Mouse (Mus musculus): Measurements from ENCODE around the gene Ints5.
"Not testable (repeated sequence)": the region's sequence is repeated elsewhere in the genome, so short reads cannot be mapped to it uniquely, and the experiment has no call there.

Gene Ints5

DNA sequence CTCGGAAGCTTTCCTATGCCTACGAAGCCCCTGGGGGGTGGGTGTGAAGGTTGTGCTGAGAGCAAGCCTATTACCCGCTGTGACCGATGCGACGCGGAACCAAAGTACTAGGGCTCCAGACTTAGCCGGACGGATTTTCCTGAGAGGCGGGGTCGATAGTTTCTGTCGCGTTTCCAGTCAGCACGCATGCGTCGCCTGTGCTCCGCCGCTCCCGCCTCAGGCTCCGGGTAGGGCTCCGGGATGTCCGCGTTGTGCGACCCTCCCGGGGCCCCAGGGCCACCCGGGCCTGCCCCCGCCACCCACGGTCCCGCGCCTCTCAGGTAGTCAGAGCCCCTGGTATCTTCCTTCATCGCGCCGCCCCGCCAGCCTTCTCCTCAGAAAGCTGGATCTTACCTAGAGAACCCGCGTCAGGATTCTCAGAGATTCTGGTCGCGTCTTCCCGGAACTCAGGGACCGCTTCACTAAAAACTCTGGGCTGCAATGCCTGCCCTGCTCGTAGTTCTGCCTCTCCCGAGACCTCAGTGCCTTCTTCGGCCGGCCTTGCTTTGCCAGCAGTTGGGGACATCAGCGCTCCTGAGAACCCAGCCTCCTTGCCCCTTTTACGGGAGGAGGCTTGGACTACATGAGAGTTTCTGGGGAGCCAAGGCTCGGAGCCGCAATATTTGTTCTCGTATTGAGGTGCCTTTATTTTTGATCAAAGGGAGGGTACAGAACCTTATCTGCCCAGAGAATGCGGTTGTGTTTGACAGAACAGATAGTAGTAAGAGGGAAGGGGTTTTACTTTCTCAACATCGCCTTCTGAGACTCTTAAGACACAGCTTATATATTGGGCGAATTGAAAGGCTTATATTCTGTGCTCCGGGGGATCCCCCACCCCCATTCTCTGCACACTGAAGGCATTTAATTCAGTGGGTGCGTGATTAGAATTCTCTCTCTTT is at the start of gene Ints5:
TSS of gene Ints5 (plus strand) at position 177 of the 938 bp plus-strand sequence.
- DNase-seq, result peak; percentile 89 to 90

DNA sequence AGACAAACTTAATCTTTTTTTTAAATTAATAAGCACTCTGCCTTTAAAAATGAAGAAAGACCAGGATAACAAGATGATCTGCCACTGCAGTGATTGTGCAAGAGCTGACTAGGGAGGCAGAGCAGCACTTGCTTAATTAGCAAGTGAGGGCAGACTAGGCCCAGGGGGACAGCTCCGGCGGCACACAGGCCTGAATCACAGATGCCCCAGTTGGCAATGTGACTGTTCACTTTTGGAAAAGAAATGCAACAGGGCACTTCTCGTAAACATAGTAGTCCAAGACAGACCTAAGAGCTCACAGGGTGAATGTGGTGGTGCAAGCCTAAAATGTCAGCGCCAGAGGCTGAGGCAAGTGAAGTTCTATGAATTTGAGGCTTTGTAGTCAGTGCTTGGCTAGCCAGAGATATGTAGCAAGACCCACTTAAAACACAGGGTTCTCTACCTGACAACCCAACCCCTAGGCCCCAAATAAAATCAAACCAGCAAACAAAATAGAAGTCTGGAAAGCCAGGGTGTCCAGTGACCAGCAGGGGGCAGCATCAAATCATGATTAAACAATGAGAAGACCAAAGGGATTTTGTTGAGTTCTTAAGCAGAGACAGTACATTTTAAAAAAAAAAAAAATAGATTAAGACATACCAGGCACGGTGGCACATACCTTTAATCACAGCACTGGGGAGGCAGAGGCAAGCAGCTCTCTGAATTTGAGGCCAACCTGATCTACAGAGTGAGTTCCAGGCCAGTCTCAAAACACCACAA is 48.3 kb upstream of the Ints5 start:
- DNase-seq, result peak; percentile 56 to 82

DNA sequence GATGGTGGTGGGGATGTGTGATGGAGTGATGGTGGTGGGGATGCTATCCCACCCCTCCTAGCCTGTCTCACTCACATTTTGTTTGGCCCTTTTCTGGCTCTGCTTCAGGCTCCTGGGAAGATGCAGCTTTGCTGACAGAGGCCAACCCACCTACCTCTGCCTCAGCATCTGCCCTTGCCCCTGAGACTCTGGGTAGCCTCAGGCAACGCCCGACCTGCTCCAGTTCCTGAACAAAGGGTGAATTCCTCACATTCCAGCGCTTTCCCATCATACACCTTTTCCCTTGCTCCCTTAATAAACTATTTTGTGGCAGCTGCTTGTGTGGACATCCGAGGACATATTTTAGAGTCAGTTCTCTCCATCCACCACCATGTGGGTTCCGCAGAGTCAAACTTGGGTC is 44.4 kb upstream of the Ints5 start:
- no peak for DNase-seq

DNA sequence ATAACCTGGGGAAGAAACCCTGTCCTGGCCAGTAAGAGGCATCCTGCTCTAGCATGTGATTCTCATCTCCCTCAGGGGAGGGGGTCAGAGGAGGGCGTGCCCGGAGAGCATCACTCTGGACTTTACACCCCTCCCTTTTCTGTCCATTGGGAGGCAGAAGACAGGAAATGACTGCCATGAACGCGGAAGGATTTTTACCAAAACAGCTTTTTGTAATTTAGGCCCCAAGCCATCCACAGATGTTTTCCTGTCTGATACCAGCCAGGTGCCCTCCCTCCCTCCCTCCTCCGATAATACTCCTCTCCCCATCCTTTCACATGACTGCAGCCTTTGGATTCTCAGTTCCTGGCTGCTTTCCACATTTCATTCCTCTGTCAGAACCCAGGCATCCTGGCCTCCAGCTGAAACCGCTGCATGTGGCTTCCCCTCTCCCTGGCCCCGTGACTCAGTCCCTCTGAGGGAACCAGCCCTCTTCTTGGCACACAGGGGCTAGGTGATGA is 42.4 kb upstream of the Ints5 start, which contains the start of gene Lrrn4cl:
TSS of gene Lrrn4cl (plus strand) at position 367 of the 500 bp plus-strand sequence.
- peak in 1 of 2 experiments; percentile 67 for DNase-seq

DNA sequence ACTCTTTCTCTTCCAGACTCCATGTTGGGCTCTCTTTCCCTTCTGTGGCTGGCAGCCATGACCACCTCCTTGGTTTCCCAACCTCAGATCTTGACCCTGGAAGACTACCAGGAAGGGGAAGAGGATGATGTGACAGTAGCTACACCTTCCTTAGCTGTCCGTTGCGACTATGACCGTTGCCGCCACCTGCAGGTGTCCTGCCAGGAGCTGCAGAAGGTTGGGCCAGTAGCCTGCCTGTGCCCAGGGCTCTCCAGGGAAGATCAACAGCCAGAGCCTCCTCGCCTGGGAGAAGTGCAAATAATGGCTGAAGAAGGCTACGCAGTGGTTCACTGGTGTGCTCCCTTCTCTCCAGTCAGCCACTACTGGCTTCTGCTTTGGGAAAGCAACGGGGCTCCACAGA is 41.2 kb upstream of the Ints5 start:
- peak in 1 of 2 experiments; percentile 39 for DNase-seq

DNA sequence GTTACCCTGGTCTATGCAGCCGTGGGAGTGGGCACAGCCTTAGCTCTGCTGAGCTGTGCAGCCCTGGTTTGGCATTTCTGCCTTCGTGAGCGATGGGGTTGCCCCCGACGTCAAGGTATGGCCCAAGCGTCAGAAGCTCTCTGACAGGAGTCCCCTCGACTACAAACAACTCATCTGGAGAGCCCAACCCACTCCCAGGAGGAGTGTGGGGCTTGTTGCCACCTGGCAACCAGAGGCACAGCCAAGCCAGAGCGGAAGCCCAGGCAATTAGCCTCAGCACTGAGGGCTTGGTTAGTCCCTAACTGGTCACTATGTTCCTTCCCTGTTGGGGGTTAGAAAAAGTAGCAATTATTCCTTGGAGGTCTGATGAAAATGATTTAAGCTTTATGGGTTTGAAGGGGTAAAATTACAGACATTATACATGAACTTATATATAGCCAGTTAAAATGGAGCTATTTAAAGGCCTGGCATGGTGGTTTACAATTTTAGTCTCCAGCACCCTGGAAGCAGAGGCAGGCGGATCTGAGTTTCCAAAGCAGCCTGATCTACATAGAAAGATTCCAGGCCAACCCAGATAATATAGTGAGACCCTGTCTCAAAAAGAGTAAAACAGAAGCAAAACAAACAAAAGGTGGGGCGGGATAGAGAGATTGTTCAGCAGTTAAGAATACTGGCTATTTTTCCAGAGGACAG is 40.4 kb upstream of the Ints5 start:
- DNase-seq, result no peak

DNA sequence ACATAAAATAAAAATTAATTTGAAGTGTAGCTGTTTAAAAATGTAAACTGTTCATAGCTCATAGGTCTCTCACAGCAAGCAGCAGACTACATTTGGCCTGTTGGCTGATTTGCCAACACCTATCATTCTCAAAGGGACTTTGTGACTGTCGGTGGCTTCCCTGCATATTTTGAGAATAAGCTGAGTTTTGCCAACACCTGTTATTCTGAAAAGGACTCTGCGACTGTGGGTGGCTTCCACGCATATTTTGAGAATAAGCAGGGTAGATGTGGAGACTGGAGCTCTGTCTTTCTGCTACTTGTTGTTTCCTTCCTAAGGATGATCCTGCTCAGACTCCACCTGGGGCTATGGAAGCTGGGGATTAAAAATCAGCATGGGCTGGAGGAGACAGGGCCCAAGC is 39.7 kb upstream of the Ints5 start:
- DNase-seq, result no peak

DNA sequence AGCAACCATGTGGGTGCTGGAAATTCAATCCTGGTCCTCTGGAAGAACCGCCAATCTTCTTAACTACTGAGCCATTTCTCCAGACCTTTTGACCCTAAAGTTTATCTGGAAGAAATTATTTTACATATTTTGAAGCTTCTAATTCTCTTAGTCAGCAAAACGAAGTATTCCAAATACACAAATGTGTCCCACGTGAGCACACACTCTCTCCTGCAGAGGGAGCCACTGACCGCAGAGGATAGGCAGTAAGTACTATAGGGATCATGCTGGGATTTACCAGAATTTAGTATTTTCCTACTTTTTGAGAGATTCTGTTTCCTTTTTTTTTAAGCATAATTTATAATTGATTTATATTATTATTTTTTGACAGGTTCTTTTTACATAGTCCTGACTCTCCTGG is 35.1 kb upstream of the Ints5 start:
- peak; percentile 53 to 69 for DNase-seq

DNA sequence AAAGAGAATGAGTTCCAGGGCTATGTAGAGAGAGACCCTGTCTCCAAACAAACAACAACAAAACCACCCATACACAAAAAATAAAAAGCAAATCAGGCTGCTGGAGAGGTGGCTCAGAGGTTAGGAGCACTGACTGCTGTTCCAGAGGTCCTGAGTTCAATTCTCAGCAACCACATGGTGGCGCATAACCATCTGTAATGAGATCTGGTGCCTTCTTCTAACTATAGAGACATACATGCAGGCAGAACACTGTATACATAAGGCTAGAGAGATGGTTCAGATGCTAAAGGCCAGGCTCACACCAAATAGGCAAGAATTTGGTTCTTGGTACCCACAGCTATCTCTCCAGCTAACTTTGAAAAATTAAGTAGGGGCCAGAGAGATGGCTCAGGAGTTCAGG is 33.8 kb upstream of the Ints5 start:
- DNase-seq, result peak in 1 of 2 experiments; percentile 39

DNA sequence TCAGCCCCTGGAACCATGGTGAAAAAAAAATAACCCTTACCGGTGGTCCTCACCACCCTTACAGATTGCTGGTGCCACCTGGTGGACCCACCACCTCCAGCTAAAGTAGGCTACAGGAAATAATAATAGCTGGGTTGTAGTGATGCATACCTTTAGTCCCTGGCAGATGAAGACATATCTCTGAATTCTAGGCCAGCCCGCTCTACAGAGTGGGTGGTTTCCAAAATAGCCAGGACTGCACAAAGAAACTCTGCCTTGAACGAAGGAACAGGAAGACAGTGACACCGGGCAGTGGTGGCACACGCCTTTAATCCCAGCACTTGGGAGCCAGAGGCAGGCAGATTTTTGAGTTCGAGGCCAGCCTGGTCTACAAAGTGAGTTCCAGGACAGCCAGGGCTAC is 28.5 kb upstream of the Ints5 start:
- no peak for DNase-seq

DNA sequence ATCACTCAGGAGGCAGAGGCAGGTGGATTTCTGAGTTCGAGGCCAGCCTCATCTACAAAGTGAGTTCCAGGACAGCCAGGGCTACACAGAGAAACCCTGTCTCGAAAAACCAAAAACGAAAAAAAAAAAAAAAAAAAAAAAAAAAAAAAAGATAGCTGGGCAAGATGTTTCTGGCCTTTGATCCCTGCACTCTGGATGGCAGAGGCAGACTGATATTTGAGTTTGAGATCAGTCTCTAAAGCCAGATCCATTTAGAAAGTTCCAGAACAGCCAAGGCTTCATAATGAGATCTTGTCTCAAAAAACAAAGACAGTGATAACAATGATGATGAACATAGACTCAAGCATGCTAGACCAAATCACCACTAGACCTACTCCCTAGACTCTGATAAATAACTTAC is 22.4 kb upstream of the Ints5 start:
- DNase-seq, result not testable (repeated sequence)

DNA sequence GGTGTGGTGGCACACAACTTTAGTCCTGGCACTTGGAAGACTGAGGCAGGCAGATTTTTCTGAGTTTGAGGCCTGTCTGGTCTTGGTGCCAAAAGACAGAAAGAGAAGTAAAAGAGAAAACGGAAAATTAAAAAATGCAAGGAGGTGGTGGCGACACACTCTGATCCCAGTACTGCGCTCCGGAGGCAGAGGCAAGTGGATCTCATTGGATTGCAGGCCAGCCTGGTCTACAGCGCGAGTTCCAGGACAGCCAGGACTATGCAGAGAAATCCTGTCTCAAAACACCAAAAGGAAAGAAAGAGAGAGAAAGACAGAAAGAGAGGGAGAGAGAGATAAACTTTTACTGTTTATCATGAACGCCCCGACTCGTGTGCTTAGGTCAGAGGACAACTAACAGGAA is 22.0 kb upstream of the Ints5 start:
- peak in 1 of 2 experiments; percentile 11 for DNase-seq

DNA sequence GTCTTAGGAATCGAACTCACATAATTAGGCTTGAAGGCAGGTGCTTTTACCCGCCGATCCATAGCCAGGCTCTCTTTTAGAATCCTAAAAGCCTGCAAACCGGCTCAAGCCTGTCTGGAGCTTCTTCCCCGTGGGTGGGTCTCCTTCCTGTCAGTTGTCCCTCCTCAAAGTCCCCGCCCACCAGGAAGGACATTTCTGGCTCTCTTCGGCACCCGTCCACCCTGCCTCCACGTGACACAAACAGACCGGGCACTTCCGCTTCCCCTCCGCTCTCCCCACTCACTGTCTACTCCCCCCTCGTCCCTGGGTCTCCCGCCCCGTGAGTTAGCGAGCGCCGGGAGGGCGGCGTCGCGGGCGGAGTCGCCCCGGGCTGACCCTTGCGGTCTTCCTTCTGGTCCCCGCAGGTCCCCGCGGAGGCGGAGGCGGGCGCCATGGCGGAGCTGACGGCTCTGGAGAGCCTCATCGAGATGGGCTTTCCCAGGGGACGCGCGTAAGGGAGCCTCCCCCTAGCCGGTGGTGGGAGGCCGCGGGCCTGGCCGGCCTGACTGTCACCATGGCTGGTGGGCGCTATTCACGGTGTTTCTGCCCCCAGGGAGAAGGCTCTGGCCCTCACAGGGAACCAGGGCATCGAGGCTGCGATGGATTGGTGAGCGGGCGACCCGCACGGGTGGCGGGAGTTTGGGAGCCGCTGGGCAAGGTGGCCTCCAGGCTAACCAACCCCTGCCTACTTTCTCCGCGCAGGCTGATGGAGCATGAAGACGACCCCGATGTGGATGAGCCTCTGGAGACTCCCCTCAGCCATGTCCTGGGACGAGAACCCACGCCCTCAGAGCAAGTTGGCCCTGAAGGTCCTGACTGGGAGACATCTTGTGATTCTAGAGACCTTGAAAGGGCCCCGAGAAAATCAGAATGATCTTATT is 21.3 kb upstream of the Ints5 start, which contains the start of gene Ubxn1:
TSS of gene Ubxn1 (plus strand) at position 230 of the 920 bp plus-strand sequence.
- DNase-seq, result peak; percentile 97

DNA sequence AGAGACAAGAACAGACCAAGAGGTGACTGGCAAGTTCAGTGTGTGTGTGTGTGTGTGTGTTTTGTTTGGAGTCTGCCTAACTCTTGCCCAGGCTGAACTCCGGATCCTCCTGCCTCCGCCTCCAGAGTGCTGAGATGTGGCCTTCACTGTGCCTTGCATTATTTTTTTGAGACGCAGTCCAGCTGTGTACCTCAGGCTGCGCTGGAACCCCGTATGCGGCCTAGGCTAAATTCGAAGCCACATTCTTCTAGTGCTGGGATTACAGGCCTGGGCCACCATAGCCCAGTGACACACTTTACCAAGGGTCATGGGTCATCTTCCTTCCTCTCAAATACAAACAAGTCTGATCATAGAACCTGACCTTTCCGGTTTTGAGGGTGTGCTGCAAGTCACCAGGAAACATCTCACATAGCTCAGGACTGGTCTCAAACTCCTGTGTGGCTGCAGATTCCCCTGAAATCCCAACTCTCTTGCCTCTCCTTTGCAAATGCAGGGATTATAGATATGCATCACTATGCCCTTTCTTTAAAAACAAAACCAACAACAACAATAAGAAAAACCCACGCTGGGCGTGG is 20.5 kb upstream of the Ints5 start:
- DNase-seq, result no peak

DNA sequence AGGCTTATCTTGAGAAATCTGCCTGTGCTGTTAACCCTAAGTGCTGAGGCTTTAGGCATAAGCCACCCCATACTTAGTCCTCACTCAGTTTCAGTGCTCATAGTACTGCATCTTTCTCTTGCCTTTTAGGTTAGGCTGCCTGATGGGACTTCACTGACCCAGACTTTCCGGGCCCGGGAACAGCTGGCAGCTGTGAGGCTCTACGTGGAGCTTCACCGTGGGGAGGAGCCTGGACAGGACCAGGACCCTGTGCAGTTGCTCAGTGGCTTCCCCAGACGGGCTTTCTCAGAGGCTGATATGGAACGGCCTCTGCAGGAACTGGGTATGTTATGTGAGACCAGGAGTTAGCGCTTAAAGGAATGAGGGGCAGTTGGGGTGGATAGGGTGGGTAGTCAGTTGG is 17.8 kb upstream of the Ints5 start:
- no peak for DNase-seq

DNA sequence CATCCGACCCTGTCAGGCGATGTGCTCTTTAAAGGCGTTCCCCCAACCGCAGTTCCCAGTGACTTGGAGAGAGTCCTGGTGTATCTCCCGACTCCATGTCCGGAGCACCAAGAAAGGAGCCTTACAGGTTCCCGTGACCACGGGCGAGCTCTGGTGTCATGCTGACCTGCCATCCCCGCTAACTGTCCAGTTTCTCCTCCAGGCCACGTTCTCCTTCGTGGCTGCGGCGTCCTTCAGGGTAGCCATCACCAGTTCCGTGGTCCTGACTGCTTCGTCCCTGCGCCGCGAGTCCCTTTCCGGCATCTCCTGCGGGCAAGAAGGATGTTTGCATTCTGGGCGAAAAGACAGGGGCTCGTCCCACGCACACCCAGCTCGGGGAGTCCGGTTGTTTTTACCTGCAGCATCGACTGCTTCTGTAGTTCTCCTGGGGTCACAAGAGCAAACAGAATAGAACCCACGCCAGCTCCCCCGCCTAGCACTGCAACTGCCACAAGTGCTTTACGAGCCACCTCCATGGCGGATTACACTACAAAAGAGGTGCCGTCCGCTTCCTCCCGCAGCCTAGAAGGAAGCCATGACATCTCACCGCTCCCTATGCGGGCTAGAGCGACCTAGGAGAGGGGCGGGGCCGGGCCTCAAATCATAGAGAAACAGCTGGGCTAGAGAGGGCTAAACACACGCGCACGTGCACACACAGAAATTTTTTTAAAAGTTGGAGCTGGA is 12.3 kb upstream of the Ints5 start, which contains the start of gene Uqcc3:
TSS of gene Uqcc3 (minus strand) at position 613 of the 723 bp plus-strand sequence.
- peak; percentile 92 to 93 for DNase-seq

DNA sequence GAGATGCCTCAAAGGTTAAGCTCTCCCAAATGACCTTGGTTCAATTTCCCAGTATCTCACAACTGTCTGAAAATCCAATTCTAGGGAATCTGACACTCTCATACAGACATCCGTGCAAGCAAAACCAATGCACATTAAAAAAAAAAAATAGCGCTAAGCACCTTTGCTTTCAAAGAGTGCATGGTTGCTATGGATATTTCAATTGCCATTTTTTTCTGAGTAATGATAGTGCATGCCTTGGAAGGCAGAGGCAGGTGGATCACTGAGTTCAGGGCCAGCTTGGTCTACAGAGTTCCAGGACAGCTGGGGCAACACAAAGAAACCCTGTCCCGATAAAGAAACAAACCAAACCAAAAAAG is 11.8 kb upstream of the Ints5 start:
- DNase-seq, result no peak

DNA sequence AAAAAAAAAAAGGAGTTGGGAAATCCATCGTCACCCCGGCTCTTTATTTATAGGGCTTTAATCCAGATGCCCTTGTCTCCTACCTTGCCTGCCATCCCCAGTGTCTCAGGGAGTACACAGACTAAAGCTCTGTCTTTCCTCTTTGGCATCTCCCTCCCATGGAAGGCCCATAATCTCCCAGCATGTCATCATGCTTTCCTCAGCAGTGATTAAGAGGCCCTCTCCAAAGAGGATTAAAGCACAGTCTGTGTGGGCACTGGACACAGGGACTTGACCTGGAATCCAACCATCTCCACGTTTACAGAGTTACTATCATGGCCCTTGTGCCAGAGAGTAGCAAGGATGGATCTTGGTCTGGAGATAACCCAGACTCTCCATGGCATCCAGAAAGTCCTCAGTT is 9.2 kb upstream of the Ints5 start, which contains the start of the genes Lbhd1 and Gm49403:
TSS of gene Lbhd1 (plus strand) at position 117 of the 400 bp plus-strand sequence.
TSS of gene Gm49403 (plus strand) at position 315 of the 400 bp plus-strand sequence.
- no peak for DNase-seq

DNA sequence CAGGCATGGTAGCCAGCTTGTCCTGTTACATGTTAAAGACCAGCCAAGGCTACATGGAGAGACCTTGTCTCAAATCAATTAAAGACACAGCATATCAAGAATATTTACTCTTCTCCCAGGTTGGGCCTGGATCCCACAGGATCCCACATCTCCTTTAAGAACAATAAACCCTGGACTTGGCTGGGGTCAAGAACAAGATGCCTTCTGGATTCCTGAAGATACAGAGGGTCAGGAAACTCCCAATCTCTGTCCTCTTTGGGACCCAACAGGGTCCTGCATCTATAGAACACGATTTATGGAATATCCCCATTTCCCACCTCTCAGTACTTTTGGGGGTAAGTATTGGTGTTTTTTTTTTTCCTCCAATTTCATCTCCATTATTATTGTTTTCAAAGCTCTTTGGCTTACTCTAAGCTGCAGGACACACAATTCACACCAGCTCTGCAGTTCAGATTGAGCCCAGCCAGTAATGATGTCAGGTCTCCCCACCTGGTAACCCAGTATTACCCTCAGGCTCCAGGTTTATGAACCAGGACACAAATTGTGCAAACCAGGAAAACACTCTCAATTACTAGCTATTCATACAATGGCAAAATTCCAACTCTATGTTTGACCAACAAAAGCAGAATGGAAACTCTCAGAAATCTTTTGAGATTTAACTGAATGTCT is 5.8 kb upstream of the Ints5 start:
- no peak for DNase-seq

Data from lung, postnatal 4 days (tissue).